Mouse (Mus musculus): ENCODE measurements around the gene Bysl.
A peak's percentile ranks its signal among the peaks of the same experiment; 100 is the strongest.

Bysl gene

GRCm38 (mm10) chr17:47594183-47594968 is 16.9 kb downstream of the Bysl start:
- DNase-seq (ENCODE audit: low spot score), result no peak

GRCm38 (mm10) chr17:47593854-47594182 is 17.5 kb downstream of the Bysl start:
- no peak for DNase-seq (ENCODE audit: low spot score)

GRCm38 (mm10) chr17:47593215-47593853 is 18.0 kb downstream of the Bysl start:
- DNase-seq (ENCODE audit: low spot score), result peak; percentile 97

- DNase-seq (ENCODE audit: low spot score), result no peak
Measured at GRCm38 (mm10) chr17:47591073-47591472, 20.2 kb downstream of the Bysl start.

- DNase-seq (ENCODE audit: low spot score), result no peak
Measured at GRCm38 (mm10) chr17:47588517-47588916, 22.8 kb downstream of the Bysl start.

GRCm38 (mm10) chr17:47580962-47581361 is 30.3 kb downstream of the Bysl start:
- DNase-seq (ENCODE audit: low spot score), result no peak

- peak; percentile 73 for DNase-seq (ENCODE audit: low spot score)
Measured at GRCm38 (mm10) chr17:47578655-47579054, 32.6 kb downstream of the Bysl start.

GRCm38 (mm10) chr17:47574830-47575229 is 36.5 kb downstream of the Bysl start:
- no peak for DNase-seq (ENCODE audit: low spot score)

GRCm38 (mm10) chr17:47574028-47574427 is 37.3 kb downstream of the Bysl start:
- DNase-seq (ENCODE audit: low spot score), result no peak

GRCm38 (mm10) chr17:47572436-47572835 is 38.9 kb downstream of the Bysl start:
- DNase-seq (ENCODE audit: low spot score), result no peak

- DNase-seq (ENCODE audit: low spot score), result no peak
Measured at GRCm38 (mm10) chr17:47571621-47572020, 39.7 kb downstream of the Bysl start.

- no peak for DNase-seq (ENCODE audit: low spot score)
Measured at GRCm38 (mm10) chr17:47568951-47569527, 42.3 kb downstream of the Bysl start.

- peak; percentile 76 for DNase-seq (ENCODE audit: low spot score)
Measured at GRCm38 (mm10) chr17:47568389-47568788, 42.9 kb downstream of the Bysl start.

- DNase-seq (ENCODE audit: low spot score), result no peak
Measured at GRCm38 (mm10) chr17:47567271-47567670, 44.0 kb downstream of the Bysl start.

GRCm38 (mm10) chr17:47566133-47566532 is 45.2 kb downstream of the Bysl start:
- DNase-seq (ENCODE audit: low spot score), result no peak

GRCm38 (mm10) chr17:47564612-47565011 is 46.7 kb downstream of the Bysl start:
- DNase-seq (ENCODE audit: low spot score), result no peak

GRCm38 (mm10) chr17:47562875-47563274 is 48.4 kb downstream of the Bysl start:
- DNase-seq (ENCODE audit: low spot score), result no peak

- DNase-seq (ENCODE audit: low spot score), result no peak
Measured at GRCm38 (mm10) chr17:47559726-47560125, 51.6 kb downstream of the Bysl start.

GRCm38 (mm10) chr17:47557179-47557578 is 54.1 kb downstream of the Bysl start:
- no peak for DNase-seq (ENCODE audit: low spot score)

- DNase-seq (ENCODE audit: low spot score), result no peak
Measured at GRCm38 (mm10) chr17:47554621-47555020, 56.7 kb downstream of the Bysl start.

GRCm38 (mm10) chr17:47552994-47553393 is 58.3 kb downstream of the Bysl start:
- DNase-seq (ENCODE audit: low spot score), result no peak

GRCm38 (mm10) chr17:47551049-47551448 is 60.2 kb downstream of the Bysl start:
- DNase-seq (ENCODE audit: low spot score), result no peak

All from c-Kit-positive CD71-positive TER-119-positive erythroid progenitor cells, embryonic 14.5 days (primary cell).